Mouse (Mus musculus) hindbrain, embryonic 11.5 days (tissue): Measurements from ENCODE around the gene Ddx1. TPM values are rescaled to one million over a fixed set of nuclear protein-coding genes. Genes with fewer than 3 reads are reported as not detected.

Experiments used
- ATAC-seq: fragments of 200-750 bp; cut with Nextera tagmentation; 2 replicates; pipeline ENCODE4 v1.8.0; 2017; ENCODE audit warnings: mild to moderate bottlenecking, moderate TSS enrichment, moderate library complexity; ENCODE audit not compliant: low FRiP score
- DNase-seq: peaks from one replicate; pipeline ENCODE4 v3.0.0-alpha.2; 2015; ENCODE audit warnings: low spot score
- H3K27ac ChIP-seq: fragments of 300-500 bp; sonication (generic); 2 replicates; pipeline ENCODE4 v1.5.1; 2014; ENCODE audit warnings: mild to moderate bottlenecking, low read depth, low read length
- H3K27me3 ChIP-seq: fragments of 300-500 bp; sonication (generic); 2 replicates; pipeline ENCODE4 v1.6.1; 2014; ENCODE audit warnings: mild to moderate bottlenecking, low read length, moderate library complexity, mixed read lengths; ENCODE audit not compliant: control insufficient read depth, insufficient read depth
- H3K36me3 ChIP-seq: fragments of 300-500 bp; sonication (generic); 2 replicates; pipeline ENCODE4 v1.6.1; 2014; ENCODE audit warnings: mild to moderate bottlenecking, low read length, moderate library complexity, mixed read lengths; ENCODE audit not compliant: control insufficient read depth, insufficient read depth
- H3K4me1 ChIP-seq: fragments of 300-500 bp; sonication (generic); replicated peaks from 2 replicates; pipeline ENCODE4 v1.6.1; 2014; ENCODE audit warnings: low read length, mixed read lengths; ENCODE audit not compliant: control insufficient read depth, insufficient read depth
- H3K4me2 ChIP-seq: fragments of 300-500 bp; sonication (generic); replicated peaks from 2 replicates; pipeline ENCODE4 v1.6.1; 2014; ENCODE audit warnings: mild to moderate bottlenecking, low read depth, low read length
- H3K4me3 ChIP-seq: fragments of 300-500 bp; sonication (generic); 2 replicates; pipeline ENCODE4 v1.5.1; 2014; ENCODE audit warnings: low read depth, low read length
- H3K9ac ChIP-seq: fragments of 300-500 bp; sonication (generic); 2 replicates; pipeline ENCODE4 v1.6.1; 2014; ENCODE audit warnings: low read depth, low read length
- H3K9me3 ChIP-seq: fragments of 300-500 bp; sonication (generic); 2 replicates; pipeline ENCODE4 v1.6.1; 2016; ENCODE audit warnings: low read length; ENCODE audit not compliant: control insufficient read depth
- whole genome bisulfite sequencing: fragments of 180-500 bp; shearing (Covaris S2); extraction: QIAGEN DNeasy Blood & Tissue Kit; methylation state at CpG from one replicate; pipeline ENCODE4 v1.1.7; 2014; 5-methylcytosine and 5-hydroxymethylcytosine counted together
- polyA plus RNA-seq: library from polyadenylated mRNA; unstranded; fragments of >200 nt; fragmentation: Nextera tagmentation; extraction: Ambion mirVana; gene quantifications from 2 replicates; pipeline ENCODE4 v1.2.1, GENCODE M21; 2014

Gene Ddx1
- polyA plus RNA-seq = 171 and 208 TPM in 2 replicates

GRCm38 (mm10) chr12:13248691-13249572 is at the start of gene Ddx1:
Gene Ddx1, minus strand, starts transcription at chr12:13249213.
- peak within 1 kb of the TSS; percentile 96 for H3K9ac ChIP-seq
- peak; percentile 90 for DNase-seq
- H3K4me3 ChIP-seq = peak within 1 kb of the TSS; percentile 92
- H3K4me2 ChIP-seq = peak within 1 kb of the TSS; percentile 42
- H3K27me3 ChIP-seq = no peaks in the 10 kb centered on the region
- H3K4me1 ChIP-seq = no peaks in the 10 kb centered on the region
- H3K9me3 ChIP-seq = no peaks in the 10 kb centered on the region
- WGBS = 3% methylated on average over 58 of the region's 59 CpGs
- peak; percentile 92 for ATAC-seq
- H3K27ac ChIP-seq = peak within 1 kb of the TSS; percentile 80
- H3K36me3 ChIP-seq = no peaks in the 10 kb centered on the region

- no peak overlapping the region for H3K9ac ChIP-seq
- H3K36me3 ChIP-seq = no peaks in the 10 kb centered on the region; the same call in 1 of the 2 replicates
- H3K4me3 ChIP-seq = no peak overlapping the region
- ATAC-seq (no peak), DNase-seq (peak; percentile 14)
- no peaks in the 10 kb centered on the region for H3K9me3 ChIP-seq
- H3K4me2 ChIP-seq = no peak overlapping the region
- 77% methylated on average over 3 of the region's 3 CpGs for WGBS
- H3K4me1 ChIP-seq = no peaks in the 10 kb centered on the region
- no peak overlapping the region for H3K27ac ChIP-seq
- no peaks in the 10 kb centered on the region for H3K27me3 ChIP-seq
These were observed 44.4 kb upstream of the Ddx1 start for GRCm38 (mm10) chr12:13293421-13293881.

GRCm38 (mm10) chr12:13291453-13291852 is 42.4 kb upstream of the Ddx1 start:
- 81% methylated on average over 2 of the region's 2 CpGs for WGBS
- Histone ChIP-seq H3K4me1 (no peaks in the 10 kb centered on the region), H3K27ac (no peak overlapping the region), H3K9me3 (no peaks in the 10 kb centered on the region), H3K4me2 (no peak overlapping the region), H3K4me3 (no peak overlapping the region), H3K27me3 (no peaks in the 10 kb centered on the region), H3K9ac (no peak overlapping the region), H3K36me3 (no peaks in the 10 kb centered on the region; the same call in 1 of the 2 replicates)
- no peak for DNase-seq
- ATAC-seq = no peak

GRCm38 (mm10) chr12:13269570-13270390 is 20.8 kb upstream of the Ddx1 start:
- H3K27me3 ChIP-seq = no peaks in the 10 kb centered on the region
- DNase-seq = peak; percentile 6
- H3K4me1 ChIP-seq = 0 out of 2 replicates have a peak, but pooled peaks cover 4% of the 10 kb centered on the region
- H3K36me3 ChIP-seq = no peaks in the 10 kb centered on the region
- no peak overlapping the region for H3K27ac ChIP-seq
- H3K4me3 ChIP-seq = peak overlapping the region; percentile 84
- ATAC-seq = peak; percentile 39
- peak overlapping the region; percentile 61 for H3K4me2 ChIP-seq
- H3K9ac ChIP-seq = peak overlapping the region; percentile 81
- 54% methylated on average over 16 of the region's 16 CpGs for WGBS
- no peaks in the 10 kb centered on the region for H3K9me3 ChIP-seq

GRCm38 (mm10) chr12:13268826-13269449 is 19.9 kb upstream of the Ddx1 start, which contains the start of gene Nbas:
Gene Nbas, plus strand, starts transcription at chr12:13269133.
- peak; percentile 88 for DNase-seq
- Histone ChIP-seq H3K27me3 (no peaks in the 10 kb centered on the region), H3K4me1 (0 out of 2 replicates have a peak, but pooled peaks cover 4% of the 10 kb centered on the region), H3K4me2 (peak within 1 kb of the TSS; percentile 61), H3K36me3 (no peaks in the 10 kb centered on the region), H3K9me3 (no peaks in the 10 kb centered on the region), H3K4me3 (peak within 1 kb of the TSS; percentile 84), H3K9ac (peak within 1 kb of the TSS; percentile 81), H3K27ac (no peak within 1 kb of the TSS)
- 4% methylated on average over 32 of the region's 38 CpGs for WGBS
- peak; percentile 96 for ATAC-seq

- no peak overlapping the region for H3K27ac ChIP-seq
- no peaks in the 10 kb centered on the region for H3K9me3 ChIP-seq
- ATAC-seq (peak; percentile 60), DNase-seq (no peak)
- no peaks in the 10 kb centered on the region for H3K27me3 ChIP-seq
- WGBS = 55% methylated on average over 3 of the region's 3 CpGs
- H3K4me2 ChIP-seq = peak overlapping the region; percentile 61
- H3K4me3 ChIP-seq = peak overlapping the region; percentile 84; the same call in 1 of the 2 replicates
- H3K9ac ChIP-seq = no peak overlapping the region
- 0 out of 2 replicates have a peak, but pooled peaks cover 4% of the 10 kb centered on the region for H3K4me1 ChIP-seq
- no peaks in the 10 kb centered on the region for H3K36me3 ChIP-seq
These were observed 19.4 kb upstream of the Ddx1 start for GRCm38 (mm10) chr12:13268412-13268811.

- no peak overlapping the region for H3K4me3 ChIP-seq
- no peaks in the 10 kb centered on the region for H3K27me3 ChIP-seq
- no peaks in the 10 kb centered on the region for H3K9me3 ChIP-seq
- no peak overlapping the region for H3K4me2 ChIP-seq
- H3K27ac ChIP-seq = no peak overlapping the region
- H3K36me3 ChIP-seq = no peaks in the 10 kb centered on the region
- H3K4me1 ChIP-seq = no peaks in the 10 kb centered on the region
- 83% methylated on average over 2 of the region's 2 CpGs for WGBS
- no peak for ATAC-seq
- no peak for DNase-seq
- no peak overlapping the region for H3K9ac ChIP-seq
These were observed 6.7 kb upstream of the Ddx1 start for GRCm38 (mm10) chr12:13255701-13256100.

GRCm38 (mm10) chr12:13255068-13255467 is 6.1 kb upstream of the Ddx1 start:
- Histone ChIP-seq H3K27ac (no peak overlapping the region), H3K4me3 (no peak overlapping the region), H3K9me3 (no peaks in the 10 kb centered on the region), H3K27me3 (no peaks in the 10 kb centered on the region), H3K9ac (no peak overlapping the region), H3K4me2 (no peak overlapping the region), H3K4me1 (no peaks in the 10 kb centered on the region), H3K36me3 (no peaks in the 10 kb centered on the region)
- ATAC-seq (no peak), DNase-seq (no peak)
- WGBS = 55% methylated on average over 3 of the region's 3 CpGs
